Mouse (Mus musculus) spleen, adult 2 months (tissue): ENCODE measurements at regions not wholly inside any gene's neighbourhood (a gene's known extent, or its start where the extent isn't known, plus 50 kb on each side); places are given as distances from the start of the nearest gene placed in this dataset.
A peak's percentile ranks its signal among the peaks of the same experiment; 100 is the strongest.

Source experiments
- DNase-seq, 2 experiments: peaks; one replicate each; pipeline versions ENCODE4 v3.0.0 to v3.0.0-alpha.2; 2012 to 2021; ENCODE audit warnings: low spot score in 2 of 2, low read depth in 1 of 2
- H3K27ac ChIP-seq: fragments of 200-500 bp; 2 replicates; pipeline ENCODE4 v1.5.1; 2012; ENCODE audit warnings: low read length, inconsistent platforms; ENCODE audit not compliant: insufficient read depth
- H3K27me3 ChIP-seq: fragments of 200-500 bp; 2 replicates; pipeline ENCODE4 v1.6.1; 2012; ENCODE audit warnings: mild to moderate bottlenecking, moderate library complexity, low read length, inconsistent platforms; ENCODE audit not compliant: control insufficient read depth, insufficient read depth
- H3K36me3 ChIP-seq: fragments of 200-500 bp; 2 replicates; pipeline ENCODE4 v1.6.1; 2012; ENCODE audit warnings: mild to moderate bottlenecking, low read length, inconsistent platforms; ENCODE audit not compliant: control insufficient read depth, insufficient read depth
- H3K4me1 ChIP-seq: fragments of 200-500 bp; 2 replicates; pipeline ENCODE4 v1.6.1; 2011; ENCODE audit warnings: inconsistent platforms; ENCODE audit not compliant: control insufficient read depth, insufficient read depth, insufficient read length
- H3K4me3 ChIP-seq: fragments of 200-500 bp; 2 replicates; pipeline ENCODE4 v1.5.1; 2011; ENCODE audit warnings: mild to moderate bottlenecking, inconsistent platforms; ENCODE audit not compliant: insufficient read depth, insufficient read length; ENCODE audit errors: extremely low read depth
- CTCF ChIP-seq: fragments of 200-500 bp; IDR thresholded peaks from 2 replicates; pipeline ENCODE4 v1.5.1; 2011; ENCODE audit warnings: mild to moderate bottlenecking, inconsistent platforms; ENCODE audit not compliant: insufficient read depth, insufficient read length, insufficient replicate concordance; ENCODE audit errors: extremely low read depth
- POLR2A ChIP-seq: fragments of 200-500 bp; IDR thresholded peaks from 2 replicates; pipeline ENCODE4 v1.6.1; 2011; ENCODE audit warnings: low read depth, low read length, inconsistent platforms
- WGBS: fragments of 180-500 bp; shearing (Covaris S2); methylation state at CpG from one replicate; pipeline ENCODE4 v1.1.7; 2018; 5-methylcytosine and 5-hydroxymethylcytosine counted together

GRCm38 (mm10) chr4:35347609-35348008 lies 121.6 kb upstream of the C9orf72 start:
- no peak overlapping the region for H3K27ac ChIP-seq
- H3K36me3 ChIP-seq = no peaks in the 10 kb centered on the region
- no peak for TF ChIP-seq CTCF
- no peak for TF ChIP-seq POLR2A
- WGBS = 91% methylated on average over 3 of the region's 3 CpGs
- H3K27me3 ChIP-seq = no peaks in the 10 kb centered on the region
- H3K4me3 ChIP-seq = no peak overlapping the region
- no peaks in the 10 kb centered on the region for H3K4me1 ChIP-seq
- no peak for DNase-seq

DNA sequence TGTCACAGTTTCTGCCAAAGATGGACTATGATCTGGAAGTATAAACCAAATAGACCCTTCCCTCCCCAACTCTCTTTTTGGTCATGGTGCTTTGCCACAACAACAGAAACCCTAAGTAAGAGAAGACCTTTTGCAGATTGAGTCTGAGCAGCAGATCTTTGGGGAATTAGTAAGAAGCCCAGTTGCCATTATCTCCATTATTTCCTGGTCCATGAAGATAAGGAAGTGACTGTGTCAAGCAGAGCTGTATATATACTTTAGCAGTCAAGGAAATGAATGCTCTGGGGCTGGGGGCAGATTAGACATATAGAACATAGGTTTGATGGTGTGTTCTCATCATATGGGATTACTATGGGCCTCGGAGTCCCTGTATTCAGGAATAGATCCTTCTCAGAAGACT lies 117.8 kb upstream of the C9orf72 start:
- no peak for TF ChIP-seq POLR2A
- no peak for TF ChIP-seq CTCF
- Histone ChIP-seq H3K36me3 (no peaks in the 10 kb centered on the region), H3K4me3 (no peak overlapping the region), H3K27me3 (no peaks in the 10 kb centered on the region), H3K27ac (no peak overlapping the region), H3K4me1 (no peaks in the 10 kb centered on the region)
- WGBS = 91% methylated on average over 1 of the region's 1 CpGs
- no peak for DNase-seq

GRCm38 (mm10) chr4:35331161-35331560 lies 105.2 kb upstream of the C9orf72 start:
- Histone ChIP-seq H3K36me3 (no peaks in the 10 kb centered on the region), H3K4me1 (no peaks in the 10 kb centered on the region), H3K4me3 (no peak overlapping the region), H3K27ac (no peak overlapping the region), H3K27me3 (no peaks in the 10 kb centered on the region)
- TF ChIP-seq POLR2A (no peak), CTCF (no peak)
- DNase-seq = no peak
- 82% methylated on average over 1 of the region's 1 CpGs for WGBS

GRCm38 (mm10) chr4:35325300-35325699 lies 99.3 kb upstream of the C9orf72 start:
- Histone ChIP-seq H3K4me1 (no peaks in the 10 kb centered on the region), H3K27me3 (no peaks in the 10 kb centered on the region), H3K36me3 (no peaks in the 10 kb centered on the region), H3K4me3 (no peak overlapping the region), H3K27ac (no peak overlapping the region)
- TF ChIP-seq CTCF (no peak), POLR2A (no peak)
- DNase-seq = no peak

- no peak overlapping the region for H3K4me3 ChIP-seq
- DNase-seq = no peak
- TF ChIP-seq POLR2A (no peak), CTCF (no peak)
- WGBS = 76% methylated on average over 2 of the region's 2 CpGs
- no peaks in the 10 kb centered on the region for H3K4me1 ChIP-seq
- no peaks in the 10 kb centered on the region for H3K27me3 ChIP-seq
- no peak overlapping the region for H3K27ac ChIP-seq
- no peaks in the 10 kb centered on the region for H3K36me3 ChIP-seq
These were observed 96.6 kb upstream of the C9orf72 start for GRCm38 (mm10) chr4:35322432-35323173.

DNA sequence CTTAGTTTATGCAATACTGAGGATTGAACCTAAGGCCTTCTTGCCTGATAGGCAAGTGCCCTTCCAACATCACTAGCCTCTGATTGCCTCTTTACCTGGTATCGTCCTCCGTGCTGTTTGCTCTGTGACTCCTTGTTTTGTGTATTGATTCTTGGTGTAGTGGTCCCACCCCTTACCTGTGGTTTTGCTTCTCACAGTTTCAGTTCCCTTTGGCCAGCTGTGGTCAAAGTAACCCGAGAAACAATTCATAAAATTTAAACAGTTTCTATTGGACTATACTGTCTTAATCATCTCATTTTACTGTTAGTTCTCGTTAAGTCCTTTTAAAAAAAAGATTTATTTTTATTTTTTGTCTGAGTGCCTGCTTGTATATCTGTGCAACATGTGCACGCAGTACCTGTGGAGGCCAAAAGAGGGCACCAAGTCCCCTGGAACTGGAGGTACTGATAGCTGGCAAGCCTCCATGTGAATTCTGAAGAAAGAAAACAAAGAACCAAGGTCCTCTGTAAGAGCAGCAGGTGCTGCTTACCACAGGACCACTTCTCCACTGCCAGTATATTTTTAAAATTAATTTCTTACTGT lies 84.5 kb upstream of the C9orf72 start:
- WGBS = 30% methylated on average over 5 of the region's 5 CpGs
- TF ChIP-seq CTCF (no peak), POLR2A (no peak)
- no peaks in the 10 kb centered on the region for H3K27me3 ChIP-seq
- DNase-seq = peak in 1 of 2 experiments; percentile 6
- H3K4me1 ChIP-seq = no peaks in the 10 kb centered on the region
- no peaks in the 10 kb centered on the region for H3K36me3 ChIP-seq
- H3K27ac ChIP-seq = no peak overlapping the region
- H3K4me3 ChIP-seq = no peak overlapping the region

DNA sequence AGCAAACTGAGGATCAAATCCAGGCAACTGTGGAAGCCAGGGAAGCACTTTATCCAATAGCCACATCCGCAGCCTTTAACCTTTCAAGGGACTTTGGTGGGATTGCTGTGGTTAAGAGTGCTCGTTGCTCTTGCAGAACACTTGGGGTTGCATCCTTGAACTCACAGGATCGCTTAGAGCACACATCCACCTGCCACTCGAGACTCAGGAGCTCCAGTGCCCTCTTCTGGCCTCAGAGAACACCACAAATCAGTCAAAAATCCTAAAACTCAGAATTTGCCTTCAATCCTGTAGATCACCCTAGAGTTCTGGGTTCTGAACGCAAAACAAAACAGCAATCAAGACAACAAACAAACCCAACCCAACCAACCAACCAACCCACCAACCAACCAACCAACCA lies 82.2 kb upstream of the C9orf72 start:
- TF ChIP-seq CTCF = no peak
- no peak for TF ChIP-seq POLR2A
- Histone ChIP-seq H3K27ac (no peak overlapping the region), H3K27me3 (no peaks in the 10 kb centered on the region), H3K36me3 (no peaks in the 10 kb centered on the region), H3K4me1 (no peaks in the 10 kb centered on the region), H3K4me3 (no peak overlapping the region)
- 50% methylated on average over 5 of the region's 5 CpGs for WGBS
- no peak for DNase-seq
